Mouse (Mus musculus): ENCODE results near the gene Sema6b.
"Not testable (repeated sequence)": the region's sequence is repeated elsewhere in the genome, so short reads cannot be mapped to it uniquely, and the experiment has no call there.

The Sema6b gene

DNA sequence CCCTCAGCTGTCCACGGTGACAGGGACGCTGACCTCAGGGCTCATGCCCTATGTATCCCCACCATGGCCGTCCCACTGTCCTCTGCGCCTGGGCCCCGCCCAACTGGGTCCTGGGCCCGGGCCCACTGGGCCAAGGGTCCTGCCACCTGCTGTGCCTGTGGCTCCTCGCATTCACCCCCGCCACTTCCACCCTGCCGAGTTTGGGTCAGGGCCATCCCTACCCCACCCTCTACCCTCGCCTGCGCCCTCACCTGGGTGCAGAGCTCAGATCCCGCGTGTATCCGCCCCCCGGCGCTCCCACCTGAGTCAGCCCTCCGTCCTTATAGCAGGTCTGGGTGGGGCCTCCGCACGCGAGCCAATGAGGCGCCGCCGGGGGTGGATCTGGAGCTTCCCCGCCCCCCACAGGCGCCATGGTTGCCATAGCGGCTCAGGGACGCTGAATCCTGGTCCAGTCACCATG lies 22.9 kb downstream of the Sema6b start, which contains the start of gene Plin5:
Plin5 (minus strand) TSS at position 346 of the 460 bp plus-strand sequence.
- peak; percentile 81 to 88 for DNase-seq

GRCm38 (mm10) chr17:56116193-56116592 lies 23.9 kb downstream of the Sema6b start:
- no peak for DNase-seq

- no peak for DNase-seq
Observed at GRCm38 (mm10) chr17:56112743-56113142, 27.4 kb downstream of the Sema6b start.

DNA sequence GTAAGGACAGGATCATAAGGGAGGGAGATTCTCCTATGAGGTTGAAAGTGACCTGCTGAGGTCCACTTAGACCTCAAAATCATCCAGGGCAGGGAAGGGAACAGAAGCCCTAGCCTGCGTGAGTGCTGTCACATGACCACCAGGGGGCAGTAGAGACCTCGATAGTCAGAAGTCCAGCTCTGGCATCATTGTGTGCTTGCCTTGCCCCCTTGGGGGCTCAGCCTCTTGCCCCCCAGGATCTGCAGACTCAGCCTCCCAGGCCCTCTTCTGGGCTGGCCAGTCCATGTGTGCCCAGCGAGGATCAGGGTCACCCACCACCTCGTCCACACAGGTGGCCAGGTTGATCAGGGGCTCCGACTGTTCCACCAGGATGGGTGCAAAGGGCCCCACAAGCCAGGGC lies 28.3 kb downstream of the Sema6b start:
- peak; percentile 70 to 79 for DNase-seq

GRCm38 (mm10) chr17:56111021-56111420 lies 29.1 kb downstream of the Sema6b start:
- DNase-seq: no peak

- no peak for DNase-seq
Observed at GRCm38 (mm10) chr17:56110571-56110970, 29.6 kb downstream of the Sema6b start.

DNA sequence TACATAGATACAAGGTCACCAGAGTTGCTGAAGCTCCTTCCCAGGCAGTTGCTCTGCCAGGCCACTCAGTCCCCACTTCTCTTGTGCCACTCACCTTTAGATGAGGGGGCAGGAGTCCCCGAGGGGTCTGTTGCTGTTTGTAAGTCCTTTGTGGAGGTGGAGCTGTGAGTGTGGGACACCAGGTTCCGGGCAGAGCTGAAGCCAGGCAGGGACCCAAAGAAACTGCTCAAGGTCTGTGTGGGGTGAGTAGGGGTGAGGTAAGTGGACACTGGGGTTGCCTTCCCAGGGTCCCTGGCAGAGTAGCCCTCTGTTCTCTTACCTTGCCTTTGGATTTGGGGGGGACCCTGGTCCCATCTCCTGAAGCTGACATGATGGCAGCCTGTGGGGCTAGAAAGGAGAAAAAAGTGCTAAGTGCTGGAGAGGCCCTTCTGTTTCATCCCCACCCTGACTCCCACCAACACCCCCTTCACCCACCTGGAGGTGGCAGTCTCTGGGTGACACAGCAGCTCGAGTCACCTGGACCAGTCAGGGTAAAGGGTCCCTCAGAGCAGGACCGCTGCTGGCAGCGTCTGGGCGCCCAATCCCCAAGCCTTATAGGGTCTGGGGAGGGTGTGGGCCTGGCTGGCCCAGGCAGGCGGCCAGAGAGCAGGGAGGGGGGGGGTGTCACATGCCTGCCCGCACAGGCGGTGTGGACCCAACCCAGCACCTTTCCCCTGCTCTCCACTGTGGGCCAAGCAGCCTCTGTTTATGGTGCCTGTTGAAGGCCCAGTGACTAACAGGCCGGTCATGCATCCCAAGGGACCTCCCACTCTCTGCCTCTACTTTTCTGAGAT lies 30.7 kb downstream of the Sema6b start, which contains the start of gene Plin4:
Plin4 (minus strand) TSS at position 585 of the 833 bp plus-strand sequence.
- no peak for DNase-seq

GRCm38 (mm10) chr17:56108334-56109044 lies 31.7 kb downstream of the Sema6b start:
- no peak for DNase-seq

DNA sequence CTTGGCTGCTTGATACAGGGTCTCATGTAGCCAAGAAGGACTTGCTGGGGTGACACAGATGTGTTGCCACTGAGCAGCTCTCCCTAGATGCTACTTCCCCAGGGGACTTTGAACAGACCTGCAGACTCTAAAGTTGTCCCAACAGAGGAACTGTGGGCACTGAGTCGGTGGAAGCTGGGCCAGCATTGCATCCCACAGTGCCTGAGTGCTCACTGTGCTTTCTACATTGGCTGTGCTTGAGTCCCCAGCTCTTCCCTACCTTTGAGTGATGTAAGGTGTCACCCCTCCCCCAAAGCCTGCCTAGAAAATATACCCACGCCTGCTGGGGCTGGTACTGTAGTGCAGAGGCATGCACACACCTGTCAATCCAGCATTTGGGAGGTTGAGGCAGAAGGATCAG lies 32.4 kb downstream of the Sema6b start:
- DNase-seq: no peak

DNA sequence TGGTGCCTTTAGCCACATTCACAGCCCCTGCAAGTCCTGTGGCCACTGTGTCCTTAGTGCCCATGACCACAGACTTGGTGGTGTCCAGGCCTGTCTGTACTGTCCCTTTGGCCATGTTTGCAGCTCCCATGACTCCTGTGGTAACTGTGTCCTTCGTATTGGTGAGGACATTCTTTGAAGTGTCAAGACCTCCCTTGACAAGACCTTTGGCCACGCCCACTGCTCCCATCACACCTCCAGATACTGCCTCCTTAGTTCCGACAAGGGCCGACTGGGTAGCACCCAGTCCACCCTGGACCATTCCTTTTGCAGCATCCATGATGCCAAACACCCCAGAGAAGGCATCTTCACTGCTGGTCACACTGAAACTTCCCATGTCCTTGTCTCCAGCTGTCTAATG lies 33.2 kb downstream of the Sema6b start:
- DNase-seq: no peak

- DNase-seq: not testable (repeated sequence)
Observed at GRCm38 (mm10) chr17:56106436-56106835, 33.7 kb downstream of the Sema6b start.

DNA sequence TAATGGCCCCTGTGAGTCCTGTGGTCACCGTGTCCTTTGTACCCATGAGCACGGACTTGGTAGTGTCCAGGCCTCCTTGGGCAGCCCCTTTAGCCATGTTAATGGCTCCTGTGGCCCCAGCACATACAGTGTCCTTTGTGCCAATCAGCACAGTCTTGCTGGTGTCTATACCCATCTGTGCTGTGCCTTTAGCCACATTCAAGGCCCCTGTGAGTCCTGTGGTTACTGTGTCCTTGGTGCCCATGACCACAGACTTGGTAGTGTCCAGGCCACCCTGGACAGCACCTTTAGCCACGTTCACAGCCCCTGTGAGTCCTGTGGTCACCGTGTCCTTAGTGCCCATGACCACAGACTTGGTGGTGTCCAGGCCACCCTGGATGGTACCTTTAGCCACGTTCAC lies 35.3 kb downstream of the Sema6b start:
- DNase-seq: not testable (repeated sequence)

DNA sequence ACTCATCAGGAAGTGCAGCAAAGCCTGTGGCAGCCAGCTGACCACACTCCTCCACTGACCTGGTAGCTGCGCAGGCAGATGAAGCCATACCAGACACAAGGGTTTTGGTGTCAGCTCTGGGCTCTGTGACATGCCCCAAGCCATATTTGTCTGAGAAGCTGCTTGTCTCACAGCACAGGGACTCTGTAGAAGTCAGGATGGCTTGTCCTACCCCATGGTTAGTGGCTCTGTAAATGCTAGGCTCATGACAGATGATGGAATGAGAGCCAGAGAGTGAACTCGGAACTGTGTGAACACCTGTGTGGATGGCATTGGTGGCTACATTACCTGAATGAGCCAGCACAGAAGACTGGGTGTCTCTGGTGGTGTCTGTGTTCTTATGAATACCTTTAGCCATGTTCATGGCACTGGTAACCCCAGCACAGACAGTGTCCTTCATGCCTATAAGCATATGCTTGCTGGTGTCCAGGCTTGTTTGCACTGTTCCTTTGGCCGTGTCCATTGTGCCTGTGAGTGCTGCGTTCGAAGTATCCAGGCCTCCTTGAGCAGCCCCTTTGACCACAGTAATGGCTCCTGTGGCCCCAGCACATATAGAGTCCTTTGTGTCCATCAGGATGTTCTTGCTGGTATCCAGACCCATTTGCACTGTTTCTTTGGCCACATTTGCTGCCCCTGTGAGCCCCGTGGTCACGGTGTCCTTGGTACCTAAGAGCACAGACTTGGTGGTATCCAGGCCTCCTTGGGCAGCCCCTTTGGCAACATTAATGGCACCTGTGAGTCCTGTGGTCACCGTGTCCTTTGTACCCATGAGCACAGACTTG lies 36.5 kb downstream of the Sema6b start:
- DNase-seq: no peak

- DNase-seq: no peak
Observed at GRCm38 (mm10) chr17:56102927-56103326, 37.2 kb downstream of the Sema6b start.

GRCm38 (mm10) chr17:56102158-56102557 lies 38.0 kb downstream of the Sema6b start:
- no peak for DNase-seq

DNA sequence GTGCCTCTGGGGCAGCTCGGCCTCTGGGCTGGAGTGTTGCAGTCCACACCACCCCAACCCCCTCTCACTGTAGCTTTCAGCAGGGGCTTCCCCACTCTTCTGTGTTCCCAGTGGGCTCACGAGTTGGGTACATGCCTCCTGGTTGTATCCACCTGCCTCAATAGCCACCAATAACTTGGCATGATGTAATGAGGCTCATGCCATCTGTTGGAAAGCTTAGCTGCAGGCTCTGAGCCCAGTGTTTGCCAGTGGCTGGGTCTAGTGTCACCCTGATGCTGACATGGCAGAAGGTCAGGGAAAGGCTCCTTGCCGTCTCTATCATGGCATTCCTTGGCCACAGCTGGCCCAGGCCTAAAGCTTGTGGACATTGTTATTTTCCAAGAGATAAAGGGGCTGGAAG lies 39.3 kb downstream of the Sema6b start:
- DNase-seq: no peak

DNA sequence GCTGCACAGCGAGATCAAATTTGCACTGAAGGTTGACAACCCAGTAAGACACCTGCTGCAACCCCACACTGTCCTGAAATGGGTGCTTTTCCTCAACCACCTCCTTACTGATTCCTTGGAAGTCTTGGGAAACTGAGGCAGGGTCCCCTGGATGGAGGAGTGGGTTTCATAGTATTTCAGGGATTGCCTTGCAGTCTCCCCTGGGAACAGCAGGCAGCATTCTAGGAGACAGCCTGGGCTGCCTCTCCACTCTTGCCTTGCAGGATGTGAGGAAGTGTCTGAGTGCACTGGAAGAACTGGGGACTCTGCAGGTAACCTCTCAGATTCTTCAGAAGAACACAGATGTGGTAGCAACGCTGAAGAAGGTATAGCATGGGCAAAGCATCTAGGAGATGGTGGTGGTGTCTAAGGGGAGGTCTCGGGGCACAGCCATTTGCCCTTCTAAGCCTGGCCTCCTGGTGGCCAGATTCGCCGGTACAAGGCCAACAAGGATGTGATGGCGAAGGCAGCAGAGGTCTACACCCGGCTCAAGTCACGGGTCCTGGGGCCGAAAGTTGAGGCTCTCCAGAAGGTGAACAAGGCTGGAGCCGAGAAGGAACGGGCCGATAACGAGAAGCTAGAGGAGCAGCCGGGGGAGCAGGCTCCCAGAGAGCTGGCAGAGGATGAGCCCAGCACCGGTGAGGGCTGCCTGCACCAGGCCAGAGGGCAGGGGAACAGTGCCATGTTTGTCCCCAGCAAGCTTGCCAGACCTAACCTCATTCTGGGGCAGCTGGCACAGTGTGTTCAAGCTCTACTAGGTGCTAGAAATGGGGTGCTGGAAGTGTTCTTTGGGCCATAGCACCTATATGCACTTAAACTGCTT lies 41.2 kb downstream of the Sema6b start:
- no peak for DNase-seq

GRCm38 (mm10) chr17:56098180-56098579 lies 42.0 kb downstream of the Sema6b start:
- no peak for DNase-seq

- no peak for DNase-seq
Observed at GRCm38 (mm10) chr17:56096883-56097282, 43.3 kb downstream of the Sema6b start.

DNA sequence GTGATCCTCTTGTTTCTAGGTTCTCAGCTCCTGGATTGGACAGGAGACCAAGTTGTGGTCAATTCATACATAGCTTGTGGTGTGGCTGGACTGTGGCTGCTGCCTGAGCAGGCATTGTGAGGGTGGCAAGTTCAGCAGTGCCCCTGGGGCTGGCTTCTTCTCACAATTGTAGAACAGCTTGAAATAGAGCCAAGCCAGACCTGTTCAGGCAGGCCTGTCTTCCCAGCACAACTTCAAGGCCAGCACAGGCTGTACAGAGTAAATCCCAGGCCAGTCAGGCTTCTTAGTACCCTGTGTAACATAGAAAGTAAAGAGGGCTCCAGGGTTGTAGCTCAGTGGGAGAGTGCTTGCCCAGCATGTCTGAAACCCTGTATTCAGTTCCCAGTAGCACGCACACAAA lies 47.3 kb downstream of the Sema6b start:
- no peak for DNase-seq

DNA sequence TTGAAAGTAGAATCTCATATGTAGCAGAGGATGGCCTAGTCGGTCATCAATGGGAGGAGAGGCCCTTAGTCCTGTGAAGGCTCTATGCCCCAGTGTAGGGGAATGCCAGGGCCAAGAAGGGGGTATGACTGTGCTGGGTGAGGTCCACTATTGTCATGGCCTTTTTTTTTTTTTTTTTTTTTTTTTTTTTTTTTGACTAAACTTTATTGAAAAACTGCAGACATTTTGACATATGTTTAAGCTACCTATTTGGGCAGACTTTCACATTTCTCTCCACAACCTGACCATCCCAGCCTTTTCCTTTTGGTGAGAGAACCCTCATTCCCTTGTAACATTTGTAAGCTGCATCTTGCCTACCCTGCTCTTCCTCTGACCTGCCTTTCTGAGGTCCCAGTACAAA lies 47.8 kb downstream of the Sema6b start:
- no peak for DNase-seq
